Mouse (Mus musculus) kidney, postnatal 4 days (tissue): ENCODE data around the gene Tspan31.
"Not testable (repeated sequence)": the region's sequence is repeated elsewhere in the genome, so short reads cannot be mapped to it uniquely, and the experiment has no call there.

Experiments used
- DNase-seq, 2 experiments: peaks; one replicate each; pipeline ENCODE4 v3.0.0; 2021; ENCODE audit warnings: mixed read lengths in 2 of 2

Tspan31 gene

GRCm38 (mm10) chr10:127063913-127064870 is 5.9 kb downstream of the Tspan31 start:
- DNase-seq = no peak

GRCm38 (mm10) chr10:127063239-127063872 is 6.7 kb downstream of the Tspan31 start, which contains the start of gene Cdk4:
Gene Cdk4 (plus strand): TSS chr10:127063534.
- peak; percentile 99 to 100 for DNase-seq

- no peak for DNase-seq
Measured at GRCm38 (mm10) chr10:127062503-127062902, 7.6 kb downstream of the Tspan31 start.

- not testable (repeated sequence) for DNase-seq
Measured at GRCm38 (mm10) chr10:127062101-127062500, 8.0 kb downstream of the Tspan31 start.

GRCm38 (mm10) chr10:127061513-127061912 is 8.6 kb downstream of the Tspan31 start:
- no peak for DNase-seq

- no peak for DNase-seq
Measured at GRCm38 (mm10) chr10:127061085-127061484, 9.0 kb downstream of the Tspan31 start.

GRCm38 (mm10) chr10:127059968-127060916 is 9.8 kb downstream of the Tspan31 start, which contains the start of gene March9:
Gene March9 (minus strand): TSS chr10:127060184.
- DNase-seq = peak; percentile 79 to 86

- DNase-seq = peak; percentile 41 to 62
Measured at GRCm38 (mm10) chr10:127059174-127059967, 10.7 kb downstream of the Tspan31 start.

GRCm38 (mm10) chr10:127058708-127059107 is 11.4 kb downstream of the Tspan31 start:
- DNase-seq = no peak

- peak; percentile 89 to 90 for DNase-seq
Measured at GRCm38 (mm10) chr10:127058161-127058560, 11.9 kb downstream of the Tspan31 start.

GRCm38 (mm10) chr10:127056490-127056889 is 13.6 kb downstream of the Tspan31 start:
- no peak for DNase-seq

- DNase-seq = no peak
Measured at GRCm38 (mm10) chr10:127055406-127055805, 14.7 kb downstream of the Tspan31 start.

- peak; percentile 68 to 70 for DNase-seq
Measured at GRCm38 (mm10) chr10:127054646-127055045, 15.4 kb downstream of the Tspan31 start.

- no peak for DNase-seq
Measured at GRCm38 (mm10) chr10:127050119-127050474, 20.0 kb downstream of the Tspan31 start.

- peak; percentile 35 to 58 for DNase-seq
Measured at GRCm38 (mm10) chr10:127049395-127050118, 20.5 kb downstream of the Tspan31 start.

GRCm38 (mm10) chr10:127048608-127049394 is 21.3 kb downstream of the Tspan31 start:
- no peak for DNase-seq

GRCm38 (mm10) chr10:127047954-127048353 is 22.1 kb downstream of the Tspan31 start, which contains the start of gene Cyp27b1:
Gene Cyp27b1 (plus strand): TSS chr10:127048250.
- no peak for DNase-seq

- peak; percentile 44 to 65 for DNase-seq
Measured at GRCm38 (mm10) chr10:127043187-127043586, 26.9 kb downstream of the Tspan31 start.

GRCm38 (mm10) chr10:127042468-127043115 is 27.5 kb downstream of the Tspan31 start:
- DNase-seq = no peak
